Mouse (Mus musculus) testis, adult 2 months (tissue): ENCODE measurements around the gene Zfp991. TPM values are rescaled to one million over a fixed set of nuclear protein-coding genes. Genes with fewer than 3 reads are reported as not detected.
"Not testable (repeated sequence)": the region's sequence is repeated elsewhere in the genome, so short reads cannot be mapped to it uniquely, and the experiment has no call there.

Experiments used
- H3K27ac ChIP-seq: fragments of 200-500 bp; 2 replicates; pipeline ENCODE4 v1.5.1; 2012; ENCODE audit warnings: low read depth, low read length; ENCODE audit not compliant: control insufficient read depth, insufficient read depth
- H3K27me3 ChIP-seq: fragments of 200-500 bp; 2 replicates; pipeline ENCODE4 v1.6.1; 2012; ENCODE audit warnings: mild to moderate bottlenecking, low read length, moderate library complexity; ENCODE audit not compliant: control insufficient read depth, insufficient read depth
- H3K36me3 ChIP-seq: fragments of 200-500 bp; 2 replicates; pipeline ENCODE4 v1.6.1; 2012; ENCODE audit warnings: mild to moderate bottlenecking, low read length; ENCODE audit not compliant: control insufficient read depth, insufficient read depth
- H3K4me1 ChIP-seq: fragments of 200-500 bp; 2 replicates; pipeline ENCODE4 v1.6.1; 2012; ENCODE audit warnings: low read length; ENCODE audit not compliant: control insufficient read depth, insufficient read depth
- H3K4me3 ChIP-seq: fragments of 200-500 bp; 2 replicates; pipeline ENCODE4 v1.5.1; 2012; ENCODE audit warnings: low read depth, mild to moderate bottlenecking, low read length, moderate library complexity, mixed read lengths; ENCODE audit not compliant: control insufficient read depth
- polyA plus RNA-seq: library from polyadenylated mRNA; depleted of rRNA; stranded (reverse); fragments of >200 nt; gene quantifications from 2 replicates; pipeline ENCODE4 v1.2.3, GENCODE M21; 2012; rRNA removed

Gene Zfp991
- polyA plus RNA-seq, 1 experiment: 3.0 TPM

DNA sequence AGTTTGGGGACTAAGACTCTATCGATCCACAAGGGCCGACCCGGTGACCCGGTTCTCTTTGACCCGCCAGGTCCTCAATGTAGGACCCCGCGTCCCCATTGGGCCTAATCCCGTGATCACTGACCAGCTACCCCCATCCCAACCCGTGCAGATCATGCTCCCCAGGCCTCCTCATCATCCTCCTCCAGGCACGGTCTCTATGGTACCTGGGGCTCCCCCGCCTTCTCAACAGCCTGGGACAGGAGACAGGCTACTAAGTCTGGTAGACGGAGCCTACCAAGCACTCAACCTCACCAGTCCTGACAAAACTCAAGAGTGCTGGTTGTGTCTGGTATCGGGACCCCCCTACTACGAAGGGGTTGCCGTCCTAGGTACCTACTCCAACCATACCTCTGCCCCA is 93.8 kb downstream of the Zfp991 start:
- not testable (repeated sequence) for H3K36me3 ChIP-seq, H3K27me3 ChIP-seq, H3K4me3 ChIP-seq, H3K4me1 ChIP-seq, H3K27ac ChIP-seq

DNA sequence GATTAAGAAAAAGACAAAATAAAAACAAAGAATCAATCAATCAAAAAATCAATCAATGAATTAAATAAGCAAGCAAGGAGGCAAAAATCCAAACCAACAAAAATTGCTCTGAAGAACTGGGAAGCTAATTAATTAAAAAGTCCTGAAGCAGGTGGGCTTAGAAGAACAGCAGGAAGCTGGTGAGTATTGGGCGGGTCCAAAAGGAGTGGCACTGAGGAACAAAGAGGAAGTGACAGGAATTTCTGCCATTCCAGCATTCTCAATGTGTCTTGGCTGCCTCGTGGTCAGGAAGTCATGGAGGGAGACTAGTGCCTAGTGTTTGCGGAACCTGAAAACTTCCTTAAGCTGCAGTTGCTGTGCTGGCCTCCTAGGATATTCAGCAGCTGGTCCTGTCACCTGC is 98.2 kb downstream of the Zfp991 start:
- not testable (repeated sequence) for H3K36me3 ChIP-seq, H3K4me3 ChIP-seq, H3K27me3 ChIP-seq, H3K4me1 ChIP-seq, H3K27ac ChIP-seq

Other genes starting within 250 kb of the Zfp991 start
- 1.2 TPM in 1 of 2 replicates, not detected in the other for gene Gm21411, start 222.4 kb upstream of the Zfp991 start, polyA plus RNA-seq
- gene Zfp989, start 160.1 kb upstream of the Zfp991 start, polyA plus RNA-seq: 0.05 TPM in 1 of 2 replicates, not detected in the other
- 0.02 and 0.07 TPM in 2 replicates for gene Rex2, start 110.2 kb upstream of the Zfp991 start, polyA plus RNA-seq
- gene Zfp988, start 173.6 kb downstream of the Zfp991 start, polyA plus RNA-seq: 0.05 and 0.07 TPM in 2 replicates
- gene Zfp978, start 229.3 kb downstream of the Zfp991 start, polyA plus RNA-seq: 0.57 TPM in 1 of 2 replicates, not detected in the other